Mouse (Mus musculus) MN1 (cell line): ENCODE data around the gene Tm9sf4.

ENCODE experiments used
- DNase-seq: peaks from one replicate; pipeline ENCODE4 v3.0.0-alpha.2; 2016; ENCODE audit warnings: low spot score

Tm9sf4 gene

DNA sequence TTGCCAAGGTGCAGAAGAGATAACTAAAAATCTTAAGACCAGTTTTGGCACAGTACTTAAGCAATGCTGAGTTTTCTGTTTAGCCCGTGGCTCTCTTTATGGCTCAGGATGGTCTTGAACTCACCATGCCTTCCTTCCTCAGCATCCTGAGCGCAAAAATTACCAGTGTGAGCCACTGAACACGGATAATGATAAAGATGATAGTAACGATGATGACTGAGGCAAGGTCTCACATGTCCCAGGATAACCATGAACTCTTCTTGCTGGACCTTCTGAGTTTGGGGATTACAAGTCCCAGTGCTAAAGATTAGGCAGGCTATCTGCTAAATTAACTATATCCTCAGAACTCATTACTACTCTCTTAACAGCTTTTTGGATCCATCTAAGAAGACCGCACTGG, 970 bp upstream of the Tm9sf4 start:
- DNase-seq: no peak

GRCm38 (mm10) chr2:153161684-153162080, 579 bp downstream of the Tm9sf4 start:
- peak; percentile 31 for DNase-seq

DNA sequence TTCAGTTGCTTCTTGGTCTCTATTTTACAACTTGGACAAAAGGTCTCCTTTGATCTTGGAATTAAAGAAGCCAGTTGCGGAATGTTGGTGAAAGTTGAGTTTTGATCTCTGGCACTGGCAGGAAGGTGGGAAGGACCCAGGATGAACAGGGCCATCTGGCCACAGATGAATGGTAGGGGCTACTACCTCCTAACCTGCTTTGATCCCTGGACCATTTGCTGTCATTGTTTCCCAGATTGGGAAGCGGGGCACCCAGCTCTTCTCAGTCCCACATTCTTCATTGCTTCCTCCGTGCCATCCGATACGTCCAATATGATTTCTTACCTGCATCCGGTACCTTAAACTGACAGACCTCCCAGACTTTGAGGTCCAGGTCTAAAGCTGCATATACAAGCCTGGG, 6.0 kb downstream of the Tm9sf4 start:
- DNase-seq: no peak

GRCm38 (mm10) chr2:153168134-153168820, 7.2 kb downstream of the Tm9sf4 start:
- DNase-seq: no peak

GRCm38 (mm10) chr2:153170490-153171224, 9.6 kb downstream of the Tm9sf4 start:
- DNase-seq: no peak

GRCm38 (mm10) chr2:153171966-153172365, 10.9 kb downstream of the Tm9sf4 start:
- no peak for DNase-seq

- no peak for DNase-seq
Observed at GRCm38 (mm10) chr2:153175995-153176570, 15.0 kb downstream of the Tm9sf4 start.

DNA sequence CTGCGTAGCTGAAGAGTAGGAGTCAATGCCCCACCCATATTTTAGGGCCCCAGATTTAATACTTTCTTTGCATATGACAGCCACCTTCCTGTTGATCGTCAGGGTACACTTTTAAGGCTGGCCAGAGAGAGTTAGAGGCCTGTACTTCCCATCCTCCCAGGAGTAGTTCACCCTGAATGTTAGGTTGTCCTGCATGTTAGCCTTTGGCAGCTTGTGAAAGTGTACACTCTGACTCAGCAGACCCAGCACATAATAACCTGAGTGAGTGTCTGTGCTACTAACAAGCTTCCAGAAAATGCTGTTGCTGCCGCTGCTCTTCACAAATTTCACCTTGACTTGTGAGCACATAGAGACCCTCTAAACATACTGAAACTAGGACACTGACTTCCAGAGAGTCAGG, 16.1 kb downstream of the Tm9sf4 start:
- DNase-seq: no peak

GRCm38 (mm10) chr2:153179126-153179860, 18.2 kb downstream of the Tm9sf4 start:
- DNase-seq: no peak

- peak; percentile 61 for DNase-seq
Observed at GRCm38 (mm10) chr2:153179961-153180360, 18.9 kb downstream of the Tm9sf4 start.

- DNase-seq: peak; percentile 33
Observed at GRCm38 (mm10) chr2:153186176-153186591, 25.1 kb downstream of the Tm9sf4 start.

DNA sequence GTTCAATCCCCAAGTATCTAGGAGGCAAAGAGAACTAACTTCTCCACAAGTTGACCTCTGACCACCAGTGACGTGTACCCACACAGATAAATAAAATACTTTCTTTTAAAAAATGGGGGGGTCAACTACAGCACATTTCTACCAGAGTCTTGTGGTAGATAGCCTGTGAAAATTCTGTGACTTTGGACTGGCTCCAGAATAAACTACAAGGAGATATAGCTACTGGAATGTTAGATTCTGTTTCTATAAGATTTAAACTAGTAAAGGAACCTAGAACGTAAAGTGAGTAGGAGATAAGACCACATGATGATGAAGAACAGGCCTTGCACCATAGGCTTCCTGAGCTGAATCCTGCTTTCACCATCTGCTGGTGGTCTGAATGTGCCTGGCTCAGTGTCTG, 26.7 kb downstream of the Tm9sf4 start:
- no peak for DNase-seq

GRCm38 (mm10) chr2:153191242-153191641, 30.1 kb downstream of the Tm9sf4 start:
- no peak for DNase-seq

- no peak for DNase-seq
Observed at GRCm38 (mm10) chr2:153194255-153194654, 33.2 kb downstream of the Tm9sf4 start.

GRCm38 (mm10) chr2:153198485-153198884, 37.4 kb downstream of the Tm9sf4 start:
- DNase-seq: peak; percentile 79

DNA sequence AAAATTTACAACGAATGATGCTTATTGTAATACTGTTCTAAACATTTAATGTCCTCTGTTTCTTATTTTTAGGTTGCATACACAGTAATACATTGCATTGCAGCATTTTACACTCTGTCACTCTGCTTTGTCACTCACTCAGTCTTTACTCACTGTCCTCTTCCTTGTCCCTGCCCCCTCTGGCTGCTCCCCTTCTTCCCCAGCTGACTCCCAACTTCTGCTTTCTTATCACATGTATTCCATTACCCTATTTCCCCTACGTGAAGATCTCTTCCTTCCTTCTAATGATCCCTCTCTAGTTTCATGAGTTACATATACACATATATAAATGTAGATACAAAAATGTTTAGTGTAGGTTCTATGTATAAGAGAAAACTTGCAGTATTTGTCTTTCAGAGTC, 38.0 kb downstream of the Tm9sf4 start:
- DNase-seq: no peak

- DNase-seq: no peak
Observed at GRCm38 (mm10) chr2:153202766-153203165, 41.7 kb downstream of the Tm9sf4 start.

GRCm38 (mm10) chr2:153208149-153208548, 47.0 kb downstream of the Tm9sf4 start:
- DNase-seq: no peak

DNA sequence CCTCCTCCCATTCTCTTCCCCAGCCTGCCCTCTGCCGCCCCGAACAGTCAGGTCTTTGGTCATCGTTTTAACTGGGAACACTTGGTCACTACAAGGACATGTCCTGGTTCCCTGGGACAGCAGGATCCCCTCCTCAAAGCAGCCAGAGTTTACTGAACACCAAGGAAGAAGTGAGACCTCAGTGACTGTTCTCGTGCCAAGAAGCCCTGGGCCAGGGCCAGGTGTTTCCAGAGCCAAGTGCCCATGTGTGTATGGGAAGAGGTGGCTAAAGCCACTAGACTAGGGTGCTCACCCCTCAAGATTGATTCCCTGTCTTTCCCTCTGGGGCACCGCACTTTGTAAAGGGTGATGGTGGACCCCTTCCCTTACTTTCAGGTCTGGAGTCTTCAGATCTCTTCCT, 48.2 kb downstream of the Tm9sf4 start:
- no peak for DNase-seq

- DNase-seq: no peak
Observed at GRCm38 (mm10) chr2:153211451-153211850, 50.3 kb downstream of the Tm9sf4 start.

DNA sequence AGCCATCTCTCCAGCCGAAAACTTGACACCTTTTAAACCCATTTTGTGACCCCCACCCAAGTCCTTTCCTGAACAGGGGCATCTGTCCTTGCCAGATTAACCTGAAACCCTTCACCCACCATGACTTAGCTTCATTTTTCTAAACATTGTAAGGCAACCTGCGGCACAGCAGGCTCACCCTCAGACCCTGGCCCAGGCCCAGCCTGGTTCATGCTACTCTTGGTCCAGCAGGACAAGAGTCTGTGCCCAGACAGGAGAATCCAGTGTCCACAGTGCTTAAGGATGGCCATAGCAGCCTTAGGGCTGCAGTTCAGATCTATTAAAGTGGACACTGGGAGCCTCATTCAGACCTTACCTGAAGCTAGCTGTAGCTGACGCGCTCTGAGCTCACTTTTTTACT, 52.2 kb downstream of the Tm9sf4 start:
- no peak for DNase-seq

- no peak for DNase-seq
Observed at GRCm38 (mm10) chr2:153214771-153215259, 53.7 kb downstream of the Tm9sf4 start.
